8 mouse cellular contexts compared by ENCODE assay signal in genomic region chr13:55668550-55668949, GRCm38 (mm10). TPM values are rescaled to one million over a fixed set of nuclear protein-coding genes. Genes with fewer than 3 reads are reported as not detected.
DNase-seq lines count a peak whose midpoint lies in the region; ATAC-seq and TF ChIP-seq lines count a peak whose summit lies in the region.

No protein-coding gene starts in this region.

- 73% methylated on average over 6 of the region's 6 CpGs for WGBS in liver, embryonic 12.5 days (ENCODE audit: insufficient replicate concordance)
- WGBS in bone marrow, adult 2 months: 89% methylated on average over 6 of the region's 6 CpGs
- 83% methylated on average over 6 of the region's 6 CpGs for whole genome bisulfite sequencing in neural tube, embryonic 11.5 days

- no peak overlapping the region for H3K4me2 ChIP-seq in liver, embryonic 12.5 days
- H3K4me2 ChIP-seq in neural tube, embryonic 11.5 days (ENCODE audit: low read depth): no peak overlapping the region

- no peak for ATAC-seq in liver, embryonic 12.5 days
- ATAC-seq in neural tube, embryonic 11.5 days (ENCODE audit: insufficient read depth, low FRiP score, low TSS enrichment): no peak

- H3K27ac ChIP-seq in liver, embryonic 12.5 days: no peak overlapping the region
- H3K27ac ChIP-seq in bone marrow, adult 2 months (ENCODE audit: control insufficient read depth, insufficient read depth, low read depth, low read length, poor library complexity): no peak overlapping the region
- no peak overlapping the region for H3K27ac ChIP-seq in neural tube, embryonic 11.5 days (ENCODE audit: low read depth, low read length)

- no peak overlapping the region for H3K4me3 ChIP-seq in liver, embryonic 12.5 days
- H3K4me3 ChIP-seq in bone marrow, adult 2 months (replicated peaks; ENCODE audit: control insufficient read depth, low read depth, low read length): no peak overlapping the region
- no peak overlapping the region for H3K4me3 ChIP-seq in neural tube, embryonic 11.5 days (ENCODE audit: low read depth, low read length)

- peaks cover 95% of the 10 kb centered on the region for H3K36me3 ChIP-seq in liver, embryonic 12.5 days
- H3K36me3 ChIP-seq in neural tube, embryonic 11.5 days (ENCODE audit: control insufficient read depth, insufficient read depth, low read length): peaks cover 40% of the 10 kb centered on the region

- peak; percentile 42 to 68 for DNase-seq in cerebellum, postnatal 14 days
- no peak for DNase-seq in cerebellum, adult 8-10 months
- peak; percentile 55 for DNase-seq in liver
- peak; percentile 63 for DNase-seq in induced T-regulatory cell, adult 2 months (ENCODE audit: low read depth)
- peak; percentile 40 for DNase-seq in neural tube, embryonic 11.5 days (ENCODE audit: low spot score)
- DNase-seq in Muller cell, postnatal 12 days (ENCODE audit: inconsistent ontology term): no peak

- no peaks in the 10 kb centered on the region for H3K27me3 ChIP-seq in liver, embryonic 12.5 days (replicated peaks)
- no peaks in the 10 kb centered on the region for H3K27me3 ChIP-seq in neural tube, embryonic 11.5 days (ENCODE audit: control insufficient read depth, insufficient read depth, low read length)

- H3K9ac ChIP-seq in liver, embryonic 12.5 days: no peak overlapping the region
- H3K9ac ChIP-seq in neural tube, embryonic 11.5 days (ENCODE audit: low read length): no peak overlapping the region

- TF ChIP-seq CTCF in bone marrow, adult 2 months (IDR thresholded peaks at IDR 0.05; ENCODE audit: control insufficient read depth, insufficient read depth, low read length): peak; percentile 73

- no peaks in the 10 kb centered on the region for H3K4me1 ChIP-seq in liver, embryonic 12.5 days
- H3K4me1 ChIP-seq in bone marrow, adult 2 months (ENCODE audit: control insufficient read depth, insufficient read depth, low read length): no peaks in the 10 kb centered on the region
- no peaks in the 10 kb centered on the region for H3K4me1 ChIP-seq in neural tube, embryonic 11.5 days (ENCODE audit: control insufficient read depth, insufficient read depth, low read length)

- no peaks in the 10 kb centered on the region for H3K9me3 ChIP-seq in liver, embryonic 12.5 days (replicated peaks)
- H3K9me3 ChIP-seq in neural tube, embryonic 11.5 days (ENCODE audit: control insufficient read depth, low read length): no peaks in the 10 kb centered on the region

- TF ChIP-seq POLR2A in bone marrow, adult 2 months (IDR thresholded peaks at IDR 0.05; ENCODE audit: borderline replicate concordance, control insufficient read depth, low read depth, low read length): no peak

RNA-seq across cellular contexts. Expression of gene B230219D22Rik, which starts 24.4 kb away (rescaled TPM):
- 22.8 and 23.2 TPM in 2 replicates for polyA plus RNA-seq in liver, embryonic 12.5 days (2016; fragmentation: Nextera tagmentation; extraction: Ambion mirVana)
- polyA plus RNA-seq in bone marrow, adult 2 months (2011; ENCODE audit: insufficient read depth, insufficient read length, low replicate concordance, missing spikeins): 10.9 and 13.9 TPM in 2 replicates
- 73.8 and 77.8 TPM in 2 replicates for polyA plus RNA-seq in neural tube, embryonic 11.5 days (2014; fragmentation: Nextera tagmentation; extraction: Ambion mirVana)

RNA-seq across cellular contexts. Expression of gene Ddx46, which starts 33.7 kb away (rescaled TPM):
- polyA plus RNA-seq in liver, embryonic 12.5 days (2016; fragmentation: Nextera tagmentation; extraction: Ambion mirVana): 28.2 and 30.2 TPM in 2 replicates
- 33.6 and 56.7 TPM in 2 replicates for polyA plus RNA-seq in bone marrow, adult 2 months (2011; ENCODE audit: insufficient read depth, insufficient read length, low replicate concordance, missing spikeins)
- 52.9 and 53.4 TPM in 2 replicates for polyA plus RNA-seq in neural tube, embryonic 11.5 days (2014; fragmentation: Nextera tagmentation; extraction: Ambion mirVana)

RNA-seq across cellular contexts. Expression of gene Caml, which starts 45.7 kb away (rescaled TPM):
- 19.1 and 20.9 TPM in 2 replicates for polyA plus RNA-seq in liver, embryonic 12.5 days (2016; fragmentation: Nextera tagmentation; extraction: Ambion mirVana)
- 26.9 TPM in 2 replicates for polyA plus RNA-seq in bone marrow, adult 2 months (2011; ENCODE audit: insufficient read depth, insufficient read length, low replicate concordance, missing spikeins)
- polyA plus RNA-seq in neural tube, embryonic 11.5 days (2014; fragmentation: Nextera tagmentation; extraction: Ambion mirVana): 68.0 and 69.2 TPM in 2 replicates

RNA-seq across cellular contexts. Expression of gene Txndc15, which starts 45.9 kb away (rescaled TPM):
- polyA plus RNA-seq in liver, embryonic 12.5 days (2016; fragmentation: Nextera tagmentation; extraction: Ambion mirVana): 32.0 and 33.5 TPM in 2 replicates
- polyA plus RNA-seq in bone marrow, adult 2 months (2011; ENCODE audit: insufficient read depth, insufficient read length, low replicate concordance, missing spikeins): 10.0 and 12.3 TPM in 2 replicates
- 98.0 and 104 TPM in 2 replicates for polyA plus RNA-seq in neural tube, embryonic 11.5 days (2014; fragmentation: Nextera tagmentation; extraction: Ambion mirVana)

RNA-seq across cellular contexts. Expression of gene Pcbd2, which starts 58.6 kb away (rescaled TPM):
- 45.8 and 47.5 TPM in 2 replicates for polyA plus RNA-seq in liver, embryonic 12.5 days (2016; fragmentation: Nextera tagmentation; extraction: Ambion mirVana)
- 22.8 and 24.1 TPM in 2 replicates for polyA plus RNA-seq in bone marrow, adult 2 months (2011; ENCODE audit: insufficient read depth, insufficient read length, low replicate concordance, missing spikeins)
- 25.6 and 28.6 TPM in 2 replicates for polyA plus RNA-seq in neural tube, embryonic 11.5 days (2014; fragmentation: Nextera tagmentation; extraction: Ambion mirVana)

Comparison
In these comparisons a context has a peak if more than half of its experiments do, and no peak if none do; other contexts are left out.
1. DNase-seq: peak in cerebellum, postnatal 14 days (2 of 2), liver (single experiment), induced T-regulatory cell, adult 2 months (single experiment) and neural tube, embryonic 11.5 days (single experiment); none in cerebellum, adult 8-10 months (single experiment) and Muller cell, postnatal 12 days (single experiment).